Mouse (Mus musculus): Measurements from ENCODE around the gene Axdnd1. TPM values are rescaled to one million over a fixed set of nuclear protein-coding genes. Genes with fewer than 3 reads are reported as not detected.
"Not testable (repeated sequence)": the region's sequence is repeated elsewhere in the genome, so short reads cannot be mapped to it uniquely, and the experiment has no call there.

The Axdnd1 gene
- polyA plus RNA-seq, 1 experiment: not detected

DNA sequence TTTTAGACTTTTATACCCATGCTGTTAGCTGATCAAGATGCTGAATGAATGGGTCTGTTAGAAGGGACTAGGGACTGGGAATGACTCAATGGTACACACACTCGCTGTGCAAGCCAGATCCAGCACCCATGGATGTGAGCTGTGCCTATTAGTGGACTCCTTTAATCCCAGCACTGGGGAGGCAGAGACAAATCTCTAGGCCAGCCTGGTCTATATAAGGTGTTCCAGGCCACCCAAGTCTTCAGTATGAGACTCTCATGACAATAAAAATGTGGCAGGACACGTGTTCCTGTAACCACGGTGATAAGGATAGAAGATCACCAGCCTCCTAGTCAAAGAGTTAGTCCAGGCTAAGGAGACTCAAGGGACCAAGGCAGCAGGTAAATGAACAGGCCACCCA, 3.1 kb upstream of the Axdnd1 start:
- H3K4me3 ChIP-seq (ENCODE audit: low read depth, low read length): no peak overlapping the region
- H3K36me3 ChIP-seq (ENCODE audit: control insufficient read depth, insufficient read depth, low read length): no peaks in the 10 kb centered on the region
- 78% methylated on average over 3 of the region's 3 CpGs for WGBS
- H3K27me3 ChIP-seq (ENCODE audit: control insufficient read depth, insufficient read depth, low read length): no peaks in the 10 kb centered on the region
- TF ChIP-seq CTCF (IDR thresholded peaks at IDR 0.05; ENCODE audit: extremely low read depth, insufficient read length, insufficient replicate concordance, low read depth, low read length): no peak
- no peak for TF ChIP-seq POLR2A (IDR thresholded peaks at IDR 0.05; ENCODE audit: low read depth, low read length)
- no peaks in the 10 kb centered on the region for H3K4me1 ChIP-seq (ENCODE audit: control insufficient read depth, insufficient read depth, insufficient read length, low read length)
- H3K27ac ChIP-seq (ENCODE audit: insufficient read depth, low read depth, low read length): no peak overlapping the region

- H3K27ac ChIP-seq (ENCODE audit: insufficient read depth, low read depth, low read length): no peak overlapping the region
- H3K4me1 ChIP-seq (ENCODE audit: control insufficient read depth, insufficient read depth, insufficient read length, low read length): no peaks in the 10 kb centered on the region
- 76% methylated on average over 6 of the region's 6 CpGs for WGBS
- no peaks in the 10 kb centered on the region for H3K36me3 ChIP-seq (ENCODE audit: control insufficient read depth, insufficient read depth, low read length)
- no peak overlapping the region for H3K4me3 ChIP-seq (ENCODE audit: low read depth, low read length)
- H3K27me3 ChIP-seq (ENCODE audit: control insufficient read depth, insufficient read depth, low read length): no peaks in the 10 kb centered on the region
- TF ChIP-seq CTCF (IDR thresholded peaks at IDR 0.05; ENCODE audit: extremely low read depth, insufficient read length, insufficient replicate concordance, low read depth, low read length) (no peak), POLR2A (IDR thresholded peaks at IDR 0.05; ENCODE audit: low read depth, low read length) (no peak)
Observed at GRCm38 (mm10) chr1:156423493-156423892, 2.5 kb upstream of the Axdnd1 start.

- Histone ChIP-seq H3K27me3 (ENCODE audit: control insufficient read depth, insufficient read depth, low read length) (no peaks in the 10 kb centered on the region), H3K36me3 (ENCODE audit: control insufficient read depth, insufficient read depth, low read length) (no peaks in the 10 kb centered on the region), H3K4me1 (ENCODE audit: control insufficient read depth, insufficient read depth, insufficient read length, low read length) (no peaks in the 10 kb centered on the region), H3K4me3 (ENCODE audit: low read depth, low read length) (no peak overlapping the region), H3K27ac (ENCODE audit: insufficient read depth, low read depth, low read length) (no peak overlapping the region)
- no peak for TF ChIP-seq CTCF (IDR thresholded peaks at IDR 0.05; ENCODE audit: extremely low read depth, insufficient read length, insufficient replicate concordance, low read depth, low read length)
- TF ChIP-seq POLR2A (IDR thresholded peaks at IDR 0.05; ENCODE audit: low read depth, low read length): no peak
- WGBS: 78% methylated on average over 6 of the region's 6 CpGs
Observed at GRCm38 (mm10) chr1:156422856-156423255, 1.9 kb upstream of the Axdnd1 start.

GRCm38 (mm10) chr1:156418170-156418569, 2.8 kb downstream of the Axdnd1 start:
- no peak for TF ChIP-seq CTCF (IDR thresholded peaks at IDR 0.05; ENCODE audit: extremely low read depth, insufficient read length, insufficient replicate concordance, low read depth, low read length)
- TF ChIP-seq POLR2A (IDR thresholded peaks at IDR 0.05; ENCODE audit: low read depth, low read length): no peak
- Histone ChIP-seq H3K4me1 (ENCODE audit: control insufficient read depth, insufficient read depth, insufficient read length, low read length) (no peaks in the 10 kb centered on the region), H3K4me3 (ENCODE audit: low read depth, low read length) (no peak overlapping the region), H3K27me3 (ENCODE audit: control insufficient read depth, insufficient read depth, low read length) (no peaks in the 10 kb centered on the region), H3K36me3 (ENCODE audit: control insufficient read depth, insufficient read depth, low read length) (no peaks in the 10 kb centered on the region), H3K27ac (ENCODE audit: insufficient read depth, low read depth, low read length) (no peak overlapping the region)
- WGBS: 58% methylated on average over 4 of the region's 4 CpGs

GRCm38 (mm10) chr1:156408521-156408920, 12.4 kb downstream of the Axdnd1 start:
- H3K27me3 ChIP-seq (ENCODE audit: control insufficient read depth, insufficient read depth, low read length): no peaks in the 10 kb centered on the region
- no peaks in the 10 kb centered on the region for H3K4me1 ChIP-seq (ENCODE audit: control insufficient read depth, insufficient read depth, insufficient read length, low read length)
- no peak overlapping the region for H3K4me3 ChIP-seq (ENCODE audit: low read depth, low read length)
- no peak overlapping the region for H3K27ac ChIP-seq (ENCODE audit: insufficient read depth, low read depth, low read length)
- no peak for TF ChIP-seq CTCF (IDR thresholded peaks at IDR 0.05; ENCODE audit: extremely low read depth, insufficient read length, insufficient replicate concordance, low read depth, low read length)
- no peak for TF ChIP-seq POLR2A (IDR thresholded peaks at IDR 0.05; ENCODE audit: low read depth, low read length)
- no peaks in the 10 kb centered on the region for H3K36me3 ChIP-seq (ENCODE audit: control insufficient read depth, insufficient read depth, low read length)
- 73% methylated on average over 4 of the region's 4 CpGs for WGBS

DNA sequence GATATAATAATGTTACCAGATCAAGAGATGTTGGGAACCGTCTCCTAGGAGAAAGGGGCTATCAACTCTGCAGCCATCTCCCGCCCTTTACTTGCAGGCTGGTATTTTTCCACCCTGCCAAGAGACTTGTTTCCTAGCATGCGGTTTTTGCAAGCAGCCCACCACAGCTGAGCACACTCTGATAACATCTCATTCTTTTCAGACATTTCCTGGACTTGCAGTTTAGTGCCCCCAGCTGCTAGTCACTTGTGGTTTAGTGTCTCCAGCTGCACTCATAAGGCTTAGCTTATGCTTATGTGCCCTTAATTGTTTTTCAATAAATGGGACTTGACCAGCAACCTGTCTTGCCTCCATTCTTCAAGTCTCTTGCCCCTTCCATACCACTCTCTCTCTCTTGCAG, 13.0 kb downstream of the Axdnd1 start:
- H3K36me3 ChIP-seq (ENCODE audit: control insufficient read depth, insufficient read depth, low read length): no peaks in the 10 kb centered on the region
- no peak overlapping the region for H3K4me3 ChIP-seq (ENCODE audit: low read depth, low read length)
- WGBS: 61% methylated on average over 3 of the region's 3 CpGs
- H3K4me1 ChIP-seq (ENCODE audit: control insufficient read depth, insufficient read depth, insufficient read length, low read length): no peaks in the 10 kb centered on the region
- H3K27ac ChIP-seq (ENCODE audit: insufficient read depth, low read depth, low read length): no peak overlapping the region
- H3K27me3 ChIP-seq (ENCODE audit: control insufficient read depth, insufficient read depth, low read length): no peaks in the 10 kb centered on the region
- TF ChIP-seq POLR2A (IDR thresholded peaks at IDR 0.05; ENCODE audit: low read depth, low read length): no peak
- no peak for TF ChIP-seq CTCF (IDR thresholded peaks at IDR 0.05; ENCODE audit: extremely low read depth, insufficient read length, insufficient replicate concordance, low read depth, low read length)

- WGBS: 88% methylated on average over 10 of the region's 10 CpGs
- TF ChIP-seq CTCF (IDR thresholded peaks at IDR 0.05; ENCODE audit: extremely low read depth, insufficient read length, insufficient replicate concordance, low read depth, low read length) (no peak), POLR2A (IDR thresholded peaks at IDR 0.05; ENCODE audit: low read depth, low read length) (no peak)
- H3K4me3 ChIP-seq (ENCODE audit: low read depth, low read length): no peak overlapping the region
Observed at GRCm38 (mm10) chr1:156403251-156403650, 17.7 kb downstream of the Axdnd1 start.

GRCm38 (mm10) chr1:156402491-156402890, 18.5 kb downstream of the Axdnd1 start:
- Histone ChIP-seq H3K4me1 (ENCODE audit: control insufficient read depth, insufficient read depth, insufficient read length, low read length) (no peaks in the 10 kb centered on the region), H3K36me3 (ENCODE audit: control insufficient read depth, insufficient read depth, low read length) (no peaks in the 10 kb centered on the region), H3K27ac (ENCODE audit: insufficient read depth, low read depth, low read length) (no peak overlapping the region), H3K4me3 (ENCODE audit: low read depth, low read length) (no peak overlapping the region), H3K27me3 (ENCODE audit: control insufficient read depth, insufficient read depth, low read length) (no peaks in the 10 kb centered on the region)
- TF ChIP-seq CTCF (IDR thresholded peaks at IDR 0.05; ENCODE audit: extremely low read depth, insufficient read length, insufficient replicate concordance, low read depth, low read length) (no peak), POLR2A (IDR thresholded peaks at IDR 0.05; ENCODE audit: low read depth, low read length) (no peak)
- 18% methylated on average over 2 of the region's 2 CpGs for WGBS

More at GRCm38 (mm10) chr1:156403251-156403650, 17.7 kb downstream of the Axdnd1 start:
- H3K36me3 ChIP-seq (ENCODE audit: control insufficient read depth, insufficient read depth, low read length): no peaks in the 10 kb centered on the region
- no peaks in the 10 kb centered on the region for H3K27me3 ChIP-seq (ENCODE audit: control insufficient read depth, insufficient read depth, low read length)
- H3K27ac ChIP-seq (ENCODE audit: insufficient read depth, low read depth, low read length): no peak overlapping the region
- no peaks in the 10 kb centered on the region for H3K4me1 ChIP-seq (ENCODE audit: control insufficient read depth, insufficient read depth, insufficient read length, low read length)

- not testable (repeated sequence) for H3K4me3 ChIP-seq (ENCODE audit: low read depth, low read length); H3K36me3 ChIP-seq (ENCODE audit: control insufficient read depth, insufficient read depth, low read length); H3K4me1 ChIP-seq (ENCODE audit: control insufficient read depth, insufficient read depth, insufficient read length, low read length); H3K27ac ChIP-seq (ENCODE audit: insufficient read depth, low read depth, low read length); H3K27me3 ChIP-seq (ENCODE audit: control insufficient read depth, insufficient read depth, low read length)
- WGBS: 56% methylated on average over 3 of the region's 3 CpGs
Observed at GRCm38 (mm10) chr1:156400159-156400558, 20.8 kb downstream of the Axdnd1 start.

All from small intestine, adult 2 months (tissue).